Mouse (Mus musculus) mouse trophoblast stem cell (cell line): ENCODE data around the gene Foxq1.

Source experiments
- in situ Hi-C, 2 experiments: fragments of 300-500 bp; cut with MseI, MboI; formaldehyde crosslinking; loops; 2 replicates in 1 of 2; 3 replicates in 1 of 2; pipeline ENCODE4 v1.15.1; 2025

Foxq1 gene

GRCm38 (mm10) chr13:31572806-31573508, 17.0 kb downstream of the Foxq1 start:
- in situ Hi-C loops: loop anchor here in 1 of 2 experiments (10.0 kb wide), 1 partner anchor 488 kb away; no protein-coding TSS in a partner anchor

- in situ Hi-C loops: loop anchor here (10.0 to 25.0 kb wide), 2 partner anchors 487 to 490 kb away; no protein-coding TSS in a partner anchor
Observed at GRCm38 (mm10) chr13:31574627-31575026, 18.7 kb downstream of the Foxq1 start.

- in situ Hi-C loops: loop anchor here (10.0 to 25.0 kb wide), 2 partner anchors 489 to 492 kb away; no protein-coding TSS in a partner anchor
Observed at GRCm38 (mm10) chr13:31576696-31577095, 20.8 kb downstream of the Foxq1 start.

GRCm38 (mm10) chr13:31577576-31577975, 21.6 kb downstream of the Foxq1 start:
- in situ Hi-C loops: loop anchor here (10.0 to 25.0 kb wide), 2 partner anchors 490 to 493 kb away; no protein-coding TSS in a partner anchor

- in situ Hi-C loops: loop anchor here (10.0 to 25.0 kb wide), 2 partner anchors 491 to 494 kb away; no protein-coding TSS in a partner anchor
Observed at GRCm38 (mm10) chr13:31578389-31578788, 22.5 kb downstream of the Foxq1 start.

GRCm38 (mm10) chr13:31579866-31580265, 23.9 kb downstream of the Foxq1 start:
- in situ Hi-C loops: loop anchor here (10.0 to 25.0 kb wide), 2 partner anchors 493 to 495 kb away; no protein-coding TSS in a partner anchor

GRCm38 (mm10) chr13:31587341-31587740, 31.4 kb downstream of the Foxq1 start:
- in situ Hi-C loops: loop anchor here in 1 of 2 experiments (25.0 kb wide), 1 partner anchor 500 kb away; no protein-coding TSS in a partner anchor

- in situ Hi-C loops: loop anchor here in 1 of 2 experiments (25.0 kb wide), 1 partner anchor 512 kb away; no protein-coding TSS in a partner anchor
Observed at GRCm38 (mm10) chr13:31599576-31599975, 43.6 kb downstream of the Foxq1 start.

GRCm38 (mm10) chr13:31603964-31604363, 48.0 kb downstream of the Foxq1 start:
- in situ Hi-C loops: no loop called here
